Mouse (Mus musculus) MN1 (cell line): ENCODE data around the gene Smok2a.
"Not testable (repeated sequence)": the region's sequence is repeated elsewhere in the genome, so short reads cannot be mapped to it uniquely, and the experiment has no call there.

Source experiments
- DNase-seq: peaks from one replicate; pipeline ENCODE4 v3.0.0-alpha.2; 2016; ENCODE audit warnings: low spot score

The Smok2a gene

DNA sequence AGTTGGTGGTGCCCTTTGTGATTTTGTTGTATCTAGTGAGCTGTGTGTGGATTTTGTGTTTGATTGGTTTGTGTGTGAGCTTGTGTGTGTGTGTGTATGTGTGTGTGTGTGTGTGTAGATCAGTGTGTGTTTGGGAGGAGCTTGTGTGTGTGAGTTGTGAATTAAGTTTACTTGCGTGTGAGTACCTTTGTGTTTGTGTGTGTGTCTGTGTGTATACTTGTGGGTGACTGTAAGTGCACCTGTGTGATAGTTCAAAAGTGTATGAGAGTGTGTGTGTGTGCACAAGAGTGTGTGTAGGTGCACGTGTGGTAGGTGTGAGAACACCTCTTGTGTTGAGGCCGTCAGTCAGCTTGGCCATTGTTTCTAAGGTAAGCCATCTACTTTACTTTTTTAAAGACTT, at the start of gene Smok2a:
TSS of gene Smok2a (plus strand) at position 301 of the 400 bp plus-strand sequence.
- DNase-seq = no peak

GRCm38 (mm10) chr17:13173578-13173977, 47.4 kb upstream of the Smok2a start:
- DNase-seq = not testable (repeated sequence)

DNA sequence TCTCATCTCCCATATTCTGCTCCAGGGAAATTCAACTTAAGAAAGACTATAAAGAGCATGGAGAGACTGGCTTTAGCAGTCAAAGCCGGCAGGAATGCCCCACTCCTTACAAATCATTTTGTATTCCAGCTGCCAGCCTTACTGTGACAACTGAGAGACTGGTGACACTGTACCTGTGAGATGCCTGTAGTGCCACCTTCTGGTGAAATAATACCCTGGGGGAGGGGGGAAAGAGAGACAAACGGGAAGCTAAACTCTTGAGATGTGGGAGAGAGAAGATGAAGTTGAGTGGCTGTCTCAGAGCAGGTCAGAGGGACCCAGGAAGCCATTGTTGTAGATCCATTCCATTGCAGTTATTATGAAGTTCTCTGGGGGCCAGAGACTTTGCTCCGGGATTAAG, 47.0 kb upstream of the Smok2a start:
- DNase-seq = not testable (repeated sequence)

DNA sequence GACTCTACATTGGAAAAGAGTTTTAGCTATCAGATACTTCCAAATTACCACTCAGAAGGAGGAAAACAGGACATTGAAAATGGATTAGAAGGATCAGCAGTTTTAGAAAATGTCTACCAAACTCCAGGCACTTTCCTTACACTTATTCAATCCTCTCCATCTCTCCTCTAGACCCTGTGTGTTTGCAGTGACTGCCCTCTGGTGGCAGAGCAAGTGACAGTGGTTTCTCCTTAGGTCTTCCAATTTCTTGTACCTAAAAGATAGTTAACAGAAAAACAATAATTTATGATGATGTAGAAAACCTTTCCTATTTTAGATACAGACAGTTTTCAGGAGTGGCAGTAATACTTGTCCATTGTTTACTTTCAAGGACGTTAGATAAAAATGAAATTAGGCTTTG, 45.4 kb upstream of the Smok2a start:
- not testable (repeated sequence) for DNase-seq

GRCm38 (mm10) chr17:13177796-13178195, 43.2 kb upstream of the Smok2a start:
- not testable (repeated sequence) for DNase-seq

DNA sequence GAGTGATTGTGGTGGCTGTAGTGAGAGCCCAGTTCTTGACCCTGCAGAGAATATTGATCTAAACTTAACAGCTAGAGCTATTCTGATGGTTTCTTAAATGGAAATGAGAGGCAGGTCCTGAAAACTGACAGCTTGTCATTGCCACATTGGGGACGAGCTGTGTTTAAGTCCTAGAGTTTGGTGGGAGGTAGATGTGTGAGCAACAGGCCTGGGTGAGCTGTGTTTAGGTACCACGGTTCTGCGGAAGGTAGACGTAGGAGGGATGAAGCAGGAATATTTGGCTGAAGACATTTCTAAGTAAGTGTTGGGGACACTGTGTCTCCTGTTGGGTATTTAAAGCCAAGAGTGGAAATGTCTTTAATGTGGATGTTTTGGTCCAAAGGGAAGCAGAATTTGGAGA, 42.0 kb upstream of the Smok2a start:
- not testable (repeated sequence) for DNase-seq

DNA sequence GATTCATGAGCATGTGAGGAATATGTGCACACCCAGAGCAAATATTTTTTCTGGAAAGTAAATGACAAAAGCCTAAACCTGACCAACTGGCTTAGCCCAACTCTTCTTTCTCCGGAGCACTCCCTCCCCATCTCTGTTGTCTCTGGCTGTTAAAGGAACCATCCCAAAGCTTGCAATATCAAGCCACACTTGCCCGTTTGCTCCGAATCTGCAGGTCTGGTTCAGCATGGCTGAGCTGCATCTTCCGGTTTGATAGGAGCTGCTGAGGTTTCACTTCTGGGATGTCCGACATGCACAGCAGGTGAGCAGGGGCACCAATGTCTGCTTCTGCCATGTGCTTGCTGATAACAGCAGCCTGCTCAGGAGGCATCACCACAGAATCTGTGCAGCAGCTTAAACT, 40.5 kb upstream of the Smok2a start:
- DNase-seq = not testable (repeated sequence)

GRCm38 (mm10) chr17:13182712-13183111, 38.3 kb upstream of the Smok2a start:
- DNase-seq = not testable (repeated sequence)

GRCm38 (mm10) chr17:13184514-13184913, 36.5 kb upstream of the Smok2a start:
- not testable (repeated sequence) for DNase-seq

- DNase-seq = not testable (repeated sequence)
These were observed 34.4 kb upstream of the Smok2a start for GRCm38 (mm10) chr17:13186541-13186940.

- peak; percentile 49 for DNase-seq
These were observed 33.4 kb upstream of the Smok2a start for GRCm38 (mm10) chr17:13187621-13188020.

DNA sequence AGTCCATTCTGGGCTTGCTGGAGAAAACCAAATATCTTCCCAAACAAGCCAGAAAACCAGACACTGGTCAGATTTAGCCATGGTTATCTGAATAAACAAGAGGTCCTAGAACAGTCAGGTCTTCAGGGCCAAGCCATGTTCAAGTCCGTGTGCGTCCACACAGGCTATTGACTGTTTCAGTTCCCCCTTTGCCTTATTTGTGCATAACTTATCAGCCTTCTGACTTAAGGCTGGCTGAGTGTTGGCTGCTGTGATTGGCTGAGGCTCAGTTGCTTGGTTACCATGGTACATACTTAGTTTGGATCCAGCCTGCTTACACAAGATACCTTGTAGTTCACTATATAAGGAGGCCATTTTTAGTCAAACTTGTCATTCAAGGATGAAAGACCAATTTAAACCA, 32.1 kb upstream of the Smok2a start:
- DNase-seq = not testable (repeated sequence)

DNA sequence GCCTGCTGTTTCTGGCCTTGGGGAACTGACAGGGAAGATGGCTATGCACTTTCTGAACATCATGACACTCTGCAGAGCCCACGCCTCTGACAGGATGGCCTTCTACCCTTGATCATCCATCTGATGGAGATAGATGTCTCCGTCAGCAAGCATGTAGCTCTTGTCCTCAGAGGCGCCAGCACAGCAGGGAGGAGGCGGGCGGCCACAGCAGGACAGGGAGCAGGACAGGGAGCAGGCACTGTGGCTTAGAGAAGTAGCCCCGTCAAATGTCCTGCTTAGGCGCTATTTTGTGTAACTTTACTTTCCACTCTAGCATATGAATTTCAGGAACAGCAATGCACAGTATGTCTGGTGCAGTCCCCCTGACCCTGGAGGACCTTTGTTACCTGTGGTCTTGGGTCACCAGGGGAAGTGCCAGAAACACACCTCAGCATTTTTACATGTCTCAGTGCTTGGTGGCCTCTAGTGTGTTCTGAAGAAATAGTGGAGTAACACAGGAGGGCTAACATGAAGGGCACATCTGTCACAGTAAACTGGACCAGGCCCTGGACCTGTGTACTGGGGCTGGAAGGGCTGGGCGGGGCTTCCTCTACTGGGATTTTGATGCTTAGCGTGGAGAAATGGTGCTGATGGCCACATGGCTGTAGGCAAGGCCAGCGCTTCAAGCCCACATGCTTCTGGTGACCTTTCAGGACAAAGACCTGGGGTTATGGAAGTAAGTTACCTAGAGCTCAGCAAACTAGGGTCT, 30.0 kb upstream of the Smok2a start:
- DNase-seq = not testable (repeated sequence)

GRCm38 (mm10) chr17:13196486-13196885, 24.5 kb upstream of the Smok2a start:
- not testable (repeated sequence) for DNase-seq

DNA sequence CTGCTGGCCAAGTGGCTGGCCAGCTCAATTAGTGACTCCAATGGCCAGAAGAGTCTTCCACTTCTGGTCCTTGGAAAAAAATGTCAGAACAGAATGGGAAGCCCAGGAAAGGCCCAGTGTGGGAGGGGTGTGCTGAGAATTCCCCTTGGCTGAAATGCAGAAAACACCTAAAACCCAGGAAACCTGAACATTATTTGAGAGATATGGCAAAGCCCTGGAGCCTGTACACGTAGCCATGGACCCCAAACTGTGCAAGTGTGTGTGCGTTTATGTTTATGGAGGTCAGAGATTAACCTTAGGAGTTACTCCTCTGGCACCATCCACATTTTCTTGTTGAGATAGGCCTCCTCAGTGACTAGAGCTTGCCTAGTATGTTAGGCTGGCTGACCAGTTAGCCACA, 22.2 kb upstream of the Smok2a start:
- DNase-seq = not testable (repeated sequence)

DNA sequence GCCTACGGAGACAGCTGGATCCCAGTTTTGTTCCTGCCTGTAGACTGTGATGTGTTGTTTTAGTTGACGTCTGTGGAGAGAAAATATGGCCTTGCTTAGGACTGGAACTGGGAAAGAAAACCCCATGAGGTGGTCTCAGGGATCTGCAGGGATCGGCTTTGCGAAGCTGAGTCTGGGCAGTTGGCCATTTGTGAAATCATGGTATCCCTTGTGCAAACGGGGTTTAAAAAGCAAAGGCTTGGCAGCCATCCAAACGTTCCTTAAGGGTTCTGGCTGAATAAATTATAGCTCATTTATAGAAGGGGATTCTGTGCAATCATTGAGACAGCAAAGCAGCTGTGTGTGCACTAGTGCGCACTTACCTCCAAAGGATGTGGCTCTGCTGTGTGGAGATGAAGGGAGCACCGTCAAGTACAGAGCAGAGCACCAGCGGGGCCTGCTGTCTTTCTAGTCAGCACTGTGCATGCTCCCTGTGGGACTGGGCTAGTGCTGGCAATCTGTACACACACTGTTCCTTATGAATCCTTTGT, 21.0 kb upstream of the Smok2a start:
- DNase-seq = peak; percentile 74

GRCm38 (mm10) chr17:13201551-13201950, 19.4 kb upstream of the Smok2a start:
- DNase-seq = not testable (repeated sequence)

- DNase-seq = not testable (repeated sequence)
These were observed 18.4 kb upstream of the Smok2a start for GRCm38 (mm10) chr17:13202453-13203107.

- not testable (repeated sequence) for DNase-seq
These were observed 15.7 kb upstream of the Smok2a start for GRCm38 (mm10) chr17:13205247-13205646.

DNA sequence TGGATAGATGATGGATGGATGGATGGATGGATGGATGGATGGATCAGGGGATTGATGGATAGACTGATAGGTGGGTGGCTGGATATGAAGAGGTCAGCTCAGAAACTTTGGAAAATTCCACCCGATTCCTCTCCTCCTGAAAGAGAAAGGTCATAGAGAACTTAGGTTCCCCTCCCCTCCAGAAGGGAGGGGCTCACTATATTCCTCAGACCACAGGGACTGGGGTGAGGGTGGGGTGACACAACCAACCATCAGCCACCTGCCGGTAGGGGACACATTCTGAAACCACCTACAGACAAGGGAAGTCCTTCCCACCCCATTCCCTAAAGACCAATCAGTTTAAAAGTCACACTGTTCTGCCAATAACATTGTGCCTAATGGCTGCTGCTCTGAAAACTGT, 14.5 kb upstream of the Smok2a start:
- DNase-seq = no peak

GRCm38 (mm10) chr17:13208460-13208859, 12.5 kb upstream of the Smok2a start:
- DNase-seq = not testable (repeated sequence)

DNA sequence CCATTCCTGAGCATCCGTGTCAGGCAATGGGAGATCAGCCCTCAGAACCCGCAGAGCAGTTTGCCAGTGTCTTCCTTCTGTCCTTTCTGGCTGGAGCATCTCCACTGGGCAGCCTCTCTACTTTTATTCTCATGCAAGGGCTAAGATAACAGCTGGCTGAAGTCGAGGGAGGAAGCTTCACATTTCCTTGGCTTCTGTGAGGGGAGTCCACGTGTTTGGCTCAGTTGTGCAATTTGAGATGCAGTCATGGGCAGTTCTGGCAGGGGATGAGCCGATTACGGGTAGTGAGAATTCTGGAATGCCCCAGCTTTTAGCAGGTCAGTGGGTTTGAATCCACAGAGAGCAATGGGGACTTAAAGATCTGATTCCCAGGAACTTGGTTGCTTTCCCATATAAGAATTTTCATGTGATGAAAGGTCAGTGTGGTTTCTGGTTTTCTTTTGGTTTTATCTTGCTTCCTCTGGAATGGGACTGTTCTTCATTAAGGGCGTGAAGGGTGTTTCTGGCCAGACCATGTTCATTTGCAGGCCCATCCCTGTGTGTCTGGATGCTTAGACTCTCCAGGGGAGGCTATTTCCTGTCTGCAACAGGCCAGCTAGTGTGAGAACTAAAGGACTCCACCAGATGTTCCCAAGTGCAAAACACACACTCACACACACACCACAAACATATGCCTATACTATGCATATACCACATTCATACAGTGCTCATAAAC, 8.7 kb upstream of the Smok2a start:
- peak; percentile 35 for DNase-seq
